Mouse (Mus musculus) MEL (cell line): ENCODE measurements around the gene Polr2e. TPM values are rescaled to one million over a fixed set of nuclear protein-coding genes. Genes with fewer than 3 reads are reported as not detected.
A peak's percentile ranks its signal among the peaks of the same experiment; 100 is the strongest.

ENCODE experiments used
- DNase-seq: peaks from one replicate; pipeline ENCODE4 v3.0.0; 2011; ENCODE audit warnings: low read depth, low spot score
- H3K27ac ChIP-seq: 2 replicates; pipeline ENCODE4 v1.5.1; 2012; ENCODE audit warnings: low read depth, mild to moderate bottlenecking, control low read depth, low read length, moderate library complexity; ENCODE audit not compliant: control insufficient read depth
- H3K27me3 ChIP-seq, 2 experiments: fragments of 150-350 bp in 1 of 2; sonication (generic) in 1 of 2; 2 replicates each; pipeline ENCODE4 v1.6.1; 2012; ENCODE audit warnings: low read length in 2 of 2, mild to moderate bottlenecking in 2 of 2, improper control_type of control experiment in 1 of 2, moderate library complexity in 1 of 2; ENCODE audit not compliant: insufficient read depth in 2 of 2, control insufficient read depth in 1 of 2
- H3K36me3 ChIP-seq, 2 experiments: 2 replicates each; pipeline ENCODE4 v1.6.1; 2012 to 2014; ENCODE audit warnings: low read length in 2 of 2, improper control_type of control experiment in 1 of 2, inconsistent platforms in 1 of 2, mild to moderate bottlenecking in 1 of 2; ENCODE audit not compliant: insufficient read depth in 2 of 2, control insufficient read depth in 1 of 2
- H3K4me1 ChIP-seq, 2 experiments: fragments of 150-350 bp in 1 of 2; sonication (generic) in 1 of 2; 2 replicates each; pipeline ENCODE4 v1.6.1; 2012; ENCODE audit warnings: low read length in 2 of 2, improper control_type of control experiment in 1 of 2, mild to moderate bottlenecking in 1 of 2; ENCODE audit not compliant: insufficient read depth in 2 of 2, control insufficient read depth in 1 of 2
- H3K4me3 ChIP-seq, 2 experiments: fragments of 150-350 bp in 1 of 2; sonication (generic) in 1 of 2; 2 replicates each; pipeline ENCODE4 v1.5.1; 2012; ENCODE audit warnings: low read depth in 2 of 2, low read length in 2 of 2, mild to moderate bottlenecking in 2 of 2, moderate library complexity in 2 of 2, control low read depth in 1 of 2, improper control_type of control experiment in 1 of 2; ENCODE audit not compliant: control insufficient read depth in 1 of 2, insufficient read depth in 1 of 2
- H3K79me2 ChIP-seq: 2 replicates; pipeline ENCODE4 v1.6.1; 2012; ENCODE audit warnings: mild to moderate bottlenecking, low read length, moderate library complexity; ENCODE audit not compliant: control insufficient read depth, poor library complexity, insufficient read depth
- H3K9ac ChIP-seq: 2 replicates; pipeline ENCODE4 v1.6.1; 2012; ENCODE audit warnings: low read depth, mild to moderate bottlenecking, control low read depth, low read length, moderate library complexity; ENCODE audit not compliant: control insufficient read depth, poor library complexity, severe bottlenecking
- H3K9me3 ChIP-seq: fragments of 150-350 bp; sonication (generic); replicated peaks from 2 replicates; pipeline ENCODE4 v1.6.1; 2012; ENCODE audit warnings: mild to moderate bottlenecking, low read length, improper control_type of control experiment, moderate library complexity; ENCODE audit not compliant: insufficient read depth
- BHLHE40 ChIP-seq: IDR thresholded peaks from 2 replicates; pipeline ENCODE4 v1.6.1; 2012; ENCODE audit warnings: low read depth, mild to moderate bottlenecking, inconsistent platforms, low read length, improper control_type of control experiment, borderline replicate concordance
- CHD1 ChIP-seq: IDR thresholded peaks from 2 replicates; pipeline ENCODE4 v1.6.1; 2012; ENCODE audit warnings: low read depth, mild to moderate bottlenecking, inconsistent platforms, low read length, improper control_type of control experiment
- EP300 ChIP-seq, 2 experiments: IDR thresholded peaks; 2 replicates each; pipeline ENCODE4 v1.6.1; 2011; ENCODE audit warnings: improper control_type of control experiment in 2 of 2, low read length in 2 of 2, low read depth in 1 of 2, mild to moderate bottlenecking in 1 of 2
- ETS1 ChIP-seq: IDR thresholded peaks from 2 replicates; pipeline ENCODE4 v1.6.1; 2012; ENCODE audit warnings: low read depth, mild to moderate bottlenecking, inconsistent platforms, low read length, improper control_type of control experiment, moderate library complexity
- JUND ChIP-seq: IDR thresholded peaks from 2 replicates; pipeline ENCODE4 v1.6.1; 2011; ENCODE audit warnings: low read depth, mild to moderate bottlenecking, improper control_type of control experiment, low read length
- MAX ChIP-seq: IDR thresholded peaks from 2 replicates; pipeline ENCODE4 v1.6.1; 2011; ENCODE audit warnings: low read length, improper control_type of control experiment
- MAZ ChIP-seq: IDR thresholded peaks from 2 replicates; pipeline ENCODE4 v1.6.1; 2012; ENCODE audit warnings: low read depth, mild to moderate bottlenecking, inconsistent platforms, low read length, improper control_type of control experiment
- MEF2A ChIP-seq: IDR thresholded peaks from 2 replicates; pipeline ENCODE4 v1.6.1; 2014; ENCODE audit warnings: low read depth, mild to moderate bottlenecking, inconsistent platforms, low read length, improper control_type of control experiment; ENCODE audit not compliant: poor library complexity, insufficient replicate concordance, severe bottlenecking; ENCODE audit errors: extremely low read depth
- MYC ChIP-seq: IDR thresholded peaks from 2 replicates; pipeline ENCODE4 v1.6.1; 2011; ENCODE audit warnings: low read depth, mild to moderate bottlenecking, low read length, improper control_type of control experiment, moderate library complexity
- NELFE ChIP-seq: IDR thresholded peaks from 2 replicates; pipeline ENCODE4 v1.6.1; 2011; ENCODE audit warnings: low read depth, low read length, improper control_type of control experiment
- POLR2A ChIP-seq, 2 experiments: IDR thresholded peaks; 2 replicates each; pipeline ENCODE4 v1.6.1; 2011 to 2012; ENCODE audit warnings: low read length in 2 of 2, mild to moderate bottlenecking in 2 of 2, control low read depth in 1 of 2, improper control_type of control experiment in 1 of 2, low read depth in 1 of 2, moderate library complexity in 1 of 2; ENCODE audit not compliant: control insufficient read depth in 1 of 2, insufficient read depth in 1 of 2, poor library complexity in 1 of 2
- POLR2AphosphoS2 ChIP-seq: IDR thresholded peaks from 2 replicates; pipeline ENCODE4 v1.6.1; 2011; ENCODE audit warnings: low read length, improper control_type of control experiment
- RCOR1 ChIP-seq: IDR thresholded peaks from 2 replicates; pipeline ENCODE4 v1.6.1; 2012; ENCODE audit warnings: low read depth, mild to moderate bottlenecking, inconsistent platforms, low read length, improper control_type of control experiment
- SIN3A ChIP-seq: IDR thresholded peaks from 2 replicates; pipeline ENCODE4 v1.6.1; 2012; ENCODE audit warnings: low read length, improper control_type of control experiment, inconsistent platforms
- TAL1 ChIP-seq: IDR thresholded peaks from 2 replicates; pipeline ENCODE4 v1.6.1; 2012; ENCODE audit warnings: mild to moderate bottlenecking, inconsistent platforms, low read length, moderate library complexity, mixed read lengths
- TBP ChIP-seq: IDR thresholded peaks from 2 replicates; pipeline ENCODE4 v1.8.0; 2011; ENCODE audit warnings: low read depth, low read length, improper control_type of control experiment
- TCF12 ChIP-seq: IDR thresholded peaks from 2 replicates; pipeline ENCODE4 v1.6.1; 2014; ENCODE audit warnings: low read depth, mild to moderate bottlenecking, inconsistent platforms, low read length, improper control_type of control experiment, moderate library complexity
- USF1 ChIP-seq: IDR thresholded peaks from 2 replicates; pipeline ENCODE4 v1.6.1; 2014; ENCODE audit warnings: low read depth, mild to moderate bottlenecking, inconsistent platforms, low read length, improper control_type of control experiment, moderate library complexity
- USF2 ChIP-seq, 2 experiments: IDR thresholded peaks; 2 replicates each; pipeline ENCODE4 v1.6.1; 2011 to 2012; ENCODE audit warnings: improper control_type of control experiment in 2 of 2, low read length in 2 of 2, borderline replicate concordance in 1 of 2, inconsistent platforms in 1 of 2, low read depth in 1 of 2, mild to moderate bottlenecking in 1 of 2; ENCODE audit not compliant: insufficient read depth in 1 of 2
- ZC3H11A ChIP-seq: IDR thresholded peaks from 2 replicates; pipeline ENCODE4 v1.6.1; 2012; ENCODE audit warnings: low read depth, mild to moderate bottlenecking, inconsistent platforms, low read length, improper control_type of control experiment
- ZMIZ1 ChIP-seq: IDR thresholded peaks from 2 replicates; pipeline ENCODE4 v1.6.1; 2012; ENCODE audit warnings: low read depth, mild to moderate bottlenecking, inconsistent platforms, low read length, improper control_type of control experiment, moderate library complexity
- ZNF384 ChIP-seq: IDR thresholded peaks from 2 replicates; pipeline ENCODE4 v1.6.1; 2012; ENCODE audit warnings: low read depth, mild to moderate bottlenecking, inconsistent platforms, low read length, improper control_type of control experiment
- polyA plus RNA-seq, 2 experiments: library from polyadenylated mRNA; stranded (reverse) in 1 of 2; unstranded in 1 of 2; fragments of >175 nt in 1 of 2; fragments of >200 nt in 1 of 2; gene quantifications; 2 replicates each; pipeline versions ENCODE4 v1.2.1 to v1.2.4; 2012; ENCODE audit warnings: low replicate concordance in 2 of 2, low read depth in 1 of 2; ENCODE audit not compliant: insufficient read length in 2 of 2, insufficient read depth in 1 of 2, missing spikeins in 1 of 2
- total RNA-seq: library from RNA; depleted of rRNA; stranded (reverse); fragments of 300-350 nt; gene quantifications from 2 replicates; pipeline ENCODE4 v1.2.3, GENCODE M21; 2012

Polr2e gene
- total and polyA plus RNA-seq, 3 experiments = 169 to 279 (median 258) TPM

- TF ChIP-seq BHLHE40 = no peak
- peak in 1 of 2 experiments; percentile 45; a peak in 1 of 4 replicates for TF ChIP-seq POLR2A (IDR thresholded peaks at IDR 0.05; ENCODE audit: control insufficient read depth in 1 of 2, insufficient read depth in 1 of 2, low read depth in 1 of 2, low read length in 2 of 2, poor library complexity in 1 of 2)
- no peak for TF ChIP-seq NELFE
- TF ChIP-seq ZMIZ1 = no peak
Observed at GRCm38 (mm10) chr10:80074813-80075601, 35.4 kb upstream of the Polr2e start (continued).

GRCm38 (mm10) chr10:80072623-80073489 lies 33.3 kb upstream of the Polr2e start:
- Histone ChIP-seq H3K27ac (no peak overlapping the region), H3K4me3 (no peak overlapping the region), H3K9me3 (no peaks in the 10 kb centered on the region), H3K9ac (no peak overlapping the region), H3K4me1 (peaks cover 0 to 24% of the 10 kb centered on the region in 2 experiments; a peak in 2 of 4 replicates), H3K79me2 (no peaks in the 10 kb centered on the region; the same call in 1 of the 2 replicates), H3K27me3 (no peaks in the 10 kb centered on the region), H3K36me3 (peaks cover 0 to 20% of the 10 kb centered on the region in 2 experiments; a peak in 2 of 4 replicates)
- DNase-seq = no peak
- TF ChIP-seq POLR2AphosphoS2 = no peak

- TF ChIP-seq USF1 (no peak), ZC3H11A (no peak), TBP (no peak), USF2 (IDR thresholded peaks at IDR 0.05; ENCODE audit: borderline replicate concordance in 1 of 2, insufficient read depth in 1 of 2, low read depth in 1 of 2, low read length in 2 of 2) (no peak), MYC (no peak), SIN3A (no peak), MEF2A (no peak), MAZ (no peak), RCOR1 (no peak), BHLHE40 (no peak), ZNF384 (no peak), JUND (no peak), CHD1 (no peak), TAL1 (no peak), ETS1 (no peak), EP300 (IDR thresholded peaks at IDR 0.05; ENCODE audit: low read depth in 1 of 2, low read length in 2 of 2) (no peak), TCF12 (no peak), ZMIZ1 (no peak), MAX (no peak), POLR2AphosphoS2 (no peak)
- TF ChIP-seq, all 39 proteins: peak for 0
- H3K27ac ChIP-seq = peak overlapping the region; percentile 81
- no peaks in the 10 kb centered on the region; the same call in 1 of the 2 replicates for H3K79me2 ChIP-seq
- H3K27me3 ChIP-seq = no peaks in the 10 kb centered on the region
- H3K9ac ChIP-seq = peak overlapping the region; percentile 47
- H3K36me3 ChIP-seq = peaks cover 0 to 20% of the 10 kb centered on the region in 2 experiments; a peak in 3 of 4 replicates
- no peak overlapping the region for H3K4me3 ChIP-seq
- peaks cover 0 to 24% of the 10 kb centered on the region in 2 experiments; a peak in 2 of 4 replicates for H3K4me1 ChIP-seq
- no peak for DNase-seq
- H3K9me3 ChIP-seq = no peaks in the 10 kb centered on the region
Observed at GRCm38 (mm10) chr10:80071516-80071900, 31.9 kb upstream of the Polr2e start.
